Mouse (Mus musculus) mature B cell (primary cell): ENCODE results near the gene Lrrc38.

ENCODE experiments used
- in situ Hi-C: fragments of 300-500 bp; cut with MboI; formaldehyde crosslinking; loops from 2 replicates; pipeline ENCODE4 v1.14.3; 2019

Gene Lrrc38

DNA sequence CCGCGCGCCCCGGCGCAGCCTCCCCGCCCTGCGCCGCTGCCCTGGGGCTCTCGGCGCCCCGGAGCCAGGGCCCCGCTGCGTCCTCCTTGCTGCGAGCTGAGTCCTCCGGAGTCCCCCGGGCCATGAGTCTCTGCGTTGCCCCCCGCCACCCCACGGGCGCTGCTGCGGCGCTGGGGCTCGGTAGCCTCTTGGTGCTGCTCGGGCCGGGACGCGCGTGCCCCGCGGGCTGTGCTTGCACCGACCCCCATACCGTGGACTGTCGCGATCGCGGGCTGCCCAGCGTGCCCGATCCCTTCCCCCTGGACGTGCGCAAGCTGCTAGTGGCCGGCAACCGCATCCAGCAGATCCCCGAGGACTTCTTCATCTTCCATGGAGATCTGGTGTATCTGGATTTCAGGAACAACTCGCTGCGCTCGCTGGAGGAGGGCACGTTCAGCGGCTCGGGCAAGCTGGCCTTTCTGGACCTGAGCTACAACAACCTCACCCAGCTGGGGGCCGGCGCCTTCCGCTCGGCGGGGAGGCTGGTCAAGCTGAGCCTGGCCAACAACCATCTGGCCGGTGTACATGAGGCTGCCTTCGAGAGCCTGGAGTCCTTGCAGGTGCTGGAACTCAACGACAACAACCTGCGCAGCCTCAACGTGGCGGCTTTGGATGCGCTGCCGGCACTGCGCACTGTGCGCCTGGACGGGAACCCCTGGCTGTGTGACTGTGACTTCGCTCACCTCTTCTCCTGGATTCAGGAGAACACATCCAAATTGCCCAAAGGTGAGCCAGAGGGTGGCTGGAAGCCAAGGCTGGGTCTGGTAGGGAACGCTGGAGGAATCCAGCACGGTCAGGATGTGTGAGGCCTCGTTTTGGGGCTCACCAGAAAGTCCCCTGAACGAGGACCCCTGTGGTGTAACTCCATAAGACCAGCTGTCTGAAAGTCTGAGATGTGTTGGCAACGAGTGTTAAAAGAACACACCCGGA is 774 bp downstream of the Lrrc38 start:
- in situ Hi-C loops: no loop called here

DNA sequence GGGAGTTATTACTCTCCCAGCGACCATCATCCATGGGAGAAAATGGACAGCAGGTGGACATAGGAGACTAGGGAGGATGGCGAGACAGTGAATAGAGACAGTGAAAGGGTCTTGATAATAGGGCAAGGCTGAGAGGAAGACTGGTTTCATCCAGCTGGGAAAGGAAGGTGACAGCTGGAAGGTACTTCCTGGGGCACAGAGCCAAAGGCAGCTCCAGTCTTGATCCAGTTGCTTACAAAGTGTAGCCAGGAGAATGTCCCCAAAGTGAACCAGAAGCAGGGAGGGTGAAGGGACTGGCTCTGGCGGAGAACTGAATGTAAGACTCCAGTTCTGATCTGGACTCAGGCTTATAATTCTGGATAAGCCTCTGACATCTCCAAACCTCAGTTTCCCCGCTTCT is 2.7 kb downstream of the Lrrc38 start:
- in situ Hi-C loops: no loop called here

DNA sequence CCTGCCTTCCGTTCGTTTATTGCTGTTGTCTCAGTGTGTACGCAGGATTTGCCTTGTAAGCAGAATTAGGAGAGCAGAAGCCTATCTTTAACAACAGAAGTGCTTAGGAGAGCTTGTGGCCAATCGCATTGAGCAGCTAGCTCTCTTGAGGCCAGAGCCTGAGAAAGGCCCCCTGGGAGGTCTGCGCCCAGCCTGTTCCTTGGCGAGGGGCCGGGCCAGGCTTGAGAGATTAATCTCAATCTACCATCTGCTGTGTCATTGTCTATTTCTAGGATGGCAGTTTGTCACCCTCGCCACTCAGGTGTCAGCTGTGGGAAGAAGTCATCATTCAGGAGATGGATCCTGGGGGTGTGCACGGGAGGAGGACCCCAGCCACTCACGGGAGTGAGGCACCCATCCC is 12.0 kb downstream of the Lrrc38 start:
- in situ Hi-C loops: no loop called here

DNA sequence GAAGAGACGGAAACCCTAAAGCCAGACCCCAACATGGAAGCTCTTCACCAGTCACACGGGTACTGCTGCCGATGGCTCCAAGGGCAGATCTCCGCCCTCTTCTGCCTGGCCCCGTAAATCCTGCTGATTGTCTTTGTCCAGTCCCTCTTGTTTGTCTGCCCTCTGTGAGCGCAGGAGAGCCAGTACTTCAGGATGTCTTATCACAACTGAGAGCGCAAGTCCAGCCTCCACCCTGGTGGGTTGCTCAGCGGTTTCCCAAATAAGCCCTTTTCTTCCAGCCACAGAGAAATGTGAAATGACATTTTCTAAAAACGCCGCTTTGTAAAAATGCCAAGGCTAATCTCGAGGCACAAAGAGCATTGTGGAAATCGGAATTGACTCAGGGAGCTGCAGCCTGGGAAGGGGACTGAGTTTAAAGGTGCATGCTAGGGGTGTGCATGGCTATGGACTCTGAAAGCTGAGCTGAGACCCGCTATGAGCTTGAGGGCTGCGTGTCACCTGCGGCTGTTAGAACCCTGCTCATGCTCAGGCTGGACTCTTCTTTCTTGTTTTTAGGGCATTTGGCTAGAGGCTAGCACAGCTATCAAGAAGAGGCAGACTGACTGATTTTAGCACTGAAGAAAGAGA is 17.0 kb downstream of the Lrrc38 start:
- in situ Hi-C loops: no loop called here

DNA sequence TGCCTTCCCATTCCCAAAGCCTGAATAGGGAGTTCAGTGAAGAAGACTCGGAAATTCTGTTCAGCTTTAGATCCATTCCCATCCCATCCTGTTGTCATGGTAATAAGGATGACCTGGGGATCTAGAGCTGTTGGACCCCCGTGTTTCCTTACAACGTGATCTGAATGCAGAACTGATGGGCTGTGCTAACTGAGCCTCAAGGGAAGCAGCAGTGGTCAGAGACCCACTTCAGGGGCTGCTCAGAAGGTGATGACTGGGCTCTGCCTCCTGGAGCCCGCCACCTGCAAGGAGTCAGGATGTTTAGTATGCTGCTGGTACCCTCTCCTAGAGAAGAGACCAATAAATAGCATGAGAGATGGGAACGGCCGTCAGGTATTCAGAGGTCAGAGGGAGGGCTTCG is 29.9 kb downstream of the Lrrc38 start:
- in situ Hi-C loops: no loop called here

DNA sequence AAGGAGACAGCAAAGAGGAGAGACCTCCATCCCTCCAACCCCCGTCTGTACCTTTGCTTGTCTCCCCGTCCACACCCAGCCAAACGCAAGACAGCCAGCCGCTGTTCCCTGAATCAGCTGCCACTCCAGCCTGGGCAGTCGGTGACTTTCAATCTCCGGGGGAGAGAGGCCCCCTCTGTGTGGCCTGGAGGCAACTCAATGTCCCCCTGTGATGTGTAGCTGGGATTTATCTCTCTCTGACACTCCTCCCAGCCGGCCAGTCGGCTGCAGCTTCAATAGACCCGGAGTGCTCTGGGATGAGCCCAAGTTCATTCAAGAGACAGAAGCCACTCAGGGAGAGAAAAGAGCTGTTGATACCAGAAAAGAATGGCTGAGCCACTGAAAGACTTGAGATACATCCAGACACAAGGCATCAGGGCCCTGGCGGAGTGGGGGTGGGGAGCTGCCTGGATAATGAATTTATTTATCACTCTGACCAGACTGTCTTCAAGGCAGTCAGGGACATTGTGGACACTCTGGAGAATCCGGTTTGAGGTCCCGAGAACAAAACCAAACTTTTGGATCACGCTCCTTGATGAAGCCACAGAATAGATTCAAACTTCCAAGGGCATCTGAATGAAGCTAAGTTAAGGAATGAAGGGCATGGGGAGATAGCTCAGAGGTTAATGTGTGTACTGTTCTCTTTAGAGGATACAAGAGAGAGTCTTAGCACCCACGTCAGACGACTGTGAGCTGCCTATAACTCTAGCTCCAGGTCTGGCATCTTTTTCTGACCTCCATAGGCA is 30.6 kb downstream of the Lrrc38 start:
- in situ Hi-C loops: no loop called here

DNA sequence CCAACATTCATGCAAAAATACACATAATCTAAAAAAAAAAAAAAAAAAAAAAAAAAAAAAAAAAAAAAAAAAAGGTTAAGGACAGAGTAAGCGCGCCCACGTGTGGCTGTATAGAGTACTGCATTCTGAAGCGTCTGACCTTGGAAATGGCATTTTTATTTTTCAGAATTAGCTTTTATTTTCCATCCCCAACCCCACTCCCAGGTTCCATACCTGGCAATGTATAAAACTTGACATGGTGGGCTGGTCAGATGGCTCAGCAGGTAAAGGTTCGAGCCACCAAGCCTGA is 31.1 kb downstream of the Lrrc38 start:
- in situ Hi-C loops: no loop called here

DNA sequence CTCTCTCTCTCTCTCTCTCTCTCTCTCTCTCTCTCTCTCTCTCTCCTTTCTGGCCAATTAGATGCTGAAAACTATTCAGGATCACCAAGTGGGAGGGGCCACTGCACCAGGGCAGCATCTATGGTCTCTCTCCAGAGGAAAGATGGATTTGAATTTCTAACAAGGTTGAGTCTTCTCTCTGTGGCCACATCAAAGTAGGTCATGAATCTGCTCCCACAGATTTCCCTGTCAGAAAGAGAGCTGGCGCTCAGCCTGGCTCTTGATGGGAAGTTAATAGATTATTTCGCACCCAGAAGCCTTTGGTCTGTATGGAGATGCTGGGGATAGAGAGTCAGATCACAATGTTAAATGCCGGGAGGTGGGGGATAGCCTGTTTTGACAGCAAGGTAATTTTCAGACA is 32.6 kb downstream of the Lrrc38 start:
- in situ Hi-C loops: no loop called here

DNA sequence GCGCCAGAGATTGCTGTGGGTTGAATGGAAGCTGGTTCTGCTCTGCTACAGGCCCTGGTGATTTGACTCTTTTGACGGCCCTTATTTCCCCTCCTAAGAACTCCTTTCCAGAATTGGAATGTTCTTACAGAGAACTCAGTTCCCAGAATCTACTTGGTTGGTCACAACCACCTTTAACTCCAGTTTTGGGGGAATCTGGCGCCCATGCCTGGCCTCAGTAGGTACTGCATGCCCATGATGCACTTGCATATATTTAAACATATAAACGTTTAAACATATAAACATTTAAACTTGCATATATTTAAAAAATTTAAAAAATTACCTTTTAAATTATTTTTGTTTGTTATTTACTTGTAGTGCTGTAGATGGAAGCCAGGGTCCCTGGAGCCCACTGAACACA is 34.1 kb downstream of the Lrrc38 start:
- in situ Hi-C loops: no loop called here

DNA sequence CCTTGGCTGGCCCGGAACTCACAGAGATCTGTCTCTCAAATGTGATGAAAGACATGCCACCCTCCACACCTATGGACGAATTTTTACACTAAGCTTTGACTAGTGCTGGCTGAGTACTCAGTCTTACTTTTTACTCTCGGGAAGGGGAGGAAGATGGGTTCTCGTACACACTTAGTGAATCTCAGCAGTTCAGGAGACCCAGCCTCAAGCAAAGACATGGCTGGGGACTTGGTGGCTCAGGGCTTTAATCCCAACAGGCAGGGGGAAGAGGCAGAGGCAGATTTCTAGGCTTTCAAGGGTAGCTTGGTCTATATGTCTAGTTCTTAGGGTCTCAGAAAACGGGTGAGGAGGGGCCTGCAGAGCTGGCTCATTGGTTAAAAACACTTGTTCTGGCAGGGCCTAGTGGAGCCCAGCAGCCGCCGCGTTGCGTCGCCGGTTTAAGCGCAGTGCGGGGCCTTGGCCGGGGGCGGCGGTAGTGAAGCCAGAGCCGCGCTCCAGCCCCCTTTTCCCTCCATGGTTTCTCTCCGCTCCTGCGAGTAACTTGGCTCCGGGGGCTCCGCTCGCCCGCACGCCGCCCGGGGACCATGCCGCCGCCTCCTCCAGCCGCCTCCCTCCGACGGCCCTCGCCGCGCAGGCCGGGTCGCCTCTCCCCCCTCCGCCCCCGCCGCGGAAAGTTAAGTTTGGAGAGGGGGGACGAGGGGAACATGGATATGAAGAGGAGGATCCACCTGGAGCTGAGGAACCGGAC is 39.6 kb downstream of the Lrrc38 start:
- in situ Hi-C loops: no loop called here

DNA sequence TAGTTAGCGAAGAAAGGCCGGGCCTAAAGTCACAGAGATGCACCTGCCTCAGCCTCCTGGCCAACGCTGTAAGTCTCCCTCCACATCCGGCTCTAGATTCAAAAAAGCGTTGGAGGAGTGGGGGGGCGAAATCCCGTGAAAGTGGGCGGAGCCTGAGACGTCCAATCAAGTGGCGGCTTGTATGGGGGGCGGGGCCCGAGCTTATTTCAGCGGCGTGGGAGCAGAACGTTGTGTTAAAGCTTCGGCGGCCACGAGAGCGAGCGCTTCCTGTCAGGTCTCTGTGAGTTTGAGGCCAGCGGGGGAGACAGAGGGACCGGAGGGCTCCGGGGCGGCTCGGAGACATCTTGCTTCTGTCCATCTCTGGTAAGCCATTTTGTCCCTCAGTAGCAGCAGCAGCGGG is 44.6 kb downstream of the Lrrc38 start, which contains the start of gene Pramel1:
TSS of gene Pramel1 (plus strand) at position 248 of the 400 bp plus-strand sequence.
- in situ Hi-C loops: no loop called here

DNA sequence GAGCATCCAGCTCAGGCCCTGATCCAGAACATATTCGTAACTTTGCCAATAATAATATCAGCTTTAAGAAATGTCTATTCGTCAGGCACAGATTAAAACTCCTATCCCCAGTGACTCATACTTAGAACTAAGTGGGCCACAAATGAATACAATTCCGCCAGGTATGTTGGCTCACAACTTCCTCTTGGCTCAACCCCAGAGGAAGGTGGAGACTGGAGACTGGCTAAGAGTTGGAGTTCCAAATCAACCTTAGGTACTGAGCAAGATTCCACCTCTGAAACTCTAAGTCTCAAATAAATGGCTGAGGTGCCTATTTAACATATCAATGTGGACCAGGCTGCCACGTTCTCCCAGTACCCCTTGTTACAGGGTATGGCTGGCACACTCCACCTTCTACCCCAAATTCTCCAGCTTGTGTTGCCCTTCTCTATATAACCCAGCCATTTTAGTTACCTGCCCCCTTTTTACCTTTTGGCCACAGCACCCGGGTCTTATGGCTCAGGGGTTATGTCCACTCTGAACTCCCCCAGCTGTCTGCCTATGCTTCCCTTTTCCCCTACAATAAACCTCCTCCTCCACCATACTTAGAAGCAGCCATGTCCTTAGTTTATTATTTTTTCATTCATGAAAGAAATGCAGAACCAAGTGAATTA is 62.1 kb downstream of the Lrrc38 start:
- in situ Hi-C loops: no loop called here

DNA sequence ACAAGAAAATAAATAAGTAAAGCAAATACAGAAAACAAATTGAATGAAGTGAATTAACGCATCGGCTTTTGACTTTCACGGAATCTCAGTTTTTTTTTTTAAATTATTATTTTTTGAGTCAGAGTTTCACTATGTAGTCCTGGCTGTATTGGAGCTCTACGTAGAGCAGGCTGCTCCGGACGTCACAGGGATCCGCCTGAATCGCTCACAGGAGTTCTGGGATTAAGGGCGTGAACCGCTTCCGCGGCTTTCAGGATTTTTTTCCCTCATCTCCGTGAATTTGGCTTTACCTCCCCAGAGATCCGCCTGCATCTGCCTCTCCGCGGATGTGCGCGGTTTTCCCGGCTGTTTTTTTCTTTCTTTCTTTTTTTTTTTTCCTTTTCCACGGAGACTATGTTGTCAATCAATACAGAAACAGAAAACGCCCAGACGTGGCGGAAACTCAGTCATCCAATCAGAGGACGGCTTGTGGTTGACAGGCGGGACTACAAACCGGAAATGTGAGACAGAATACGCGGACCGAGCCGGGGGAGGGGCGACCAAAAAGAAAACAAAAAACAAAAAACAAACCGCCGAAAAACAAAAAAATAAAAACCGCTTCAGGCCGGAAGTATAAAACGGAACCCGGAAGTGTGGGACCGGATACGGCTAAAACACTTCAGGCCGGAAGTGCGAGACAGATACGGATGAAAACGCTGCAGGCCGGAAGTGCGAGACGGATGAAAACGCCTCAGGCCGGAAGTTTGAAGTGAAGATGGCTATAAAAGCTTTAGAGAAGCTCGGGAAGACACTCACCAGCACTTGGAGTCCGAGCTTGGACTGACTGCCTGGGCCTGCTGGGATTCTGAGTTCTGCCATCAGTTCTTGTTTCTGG is 62.9 kb downstream of the Lrrc38 start, which contains the start of gene Pramef8:
TSS of gene Pramef8 (plus strand) at position 208 of the 874 bp plus-strand sequence.
- in situ Hi-C loops: no loop called here

DNA sequence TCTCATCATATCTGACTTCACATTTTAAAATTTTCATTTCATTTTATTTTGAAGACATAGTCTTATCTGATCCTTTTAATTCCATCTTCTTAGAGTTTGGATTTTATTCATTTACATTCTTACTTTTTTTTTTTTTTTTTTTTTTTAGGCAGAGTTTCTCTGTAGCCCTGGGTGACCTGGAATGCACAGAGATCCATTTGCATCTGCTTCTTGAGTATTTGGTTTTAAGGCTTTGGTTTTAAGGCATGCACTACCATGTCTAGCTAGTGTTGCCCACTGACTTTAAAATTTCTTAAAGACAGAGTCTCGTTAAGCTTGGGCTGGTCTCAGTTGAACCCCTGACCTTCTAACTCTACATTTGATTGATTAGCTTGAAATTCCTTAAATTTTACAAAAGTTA is 64.1 kb downstream of the Lrrc38 start:
- in situ Hi-C loops: no loop called here

DNA sequence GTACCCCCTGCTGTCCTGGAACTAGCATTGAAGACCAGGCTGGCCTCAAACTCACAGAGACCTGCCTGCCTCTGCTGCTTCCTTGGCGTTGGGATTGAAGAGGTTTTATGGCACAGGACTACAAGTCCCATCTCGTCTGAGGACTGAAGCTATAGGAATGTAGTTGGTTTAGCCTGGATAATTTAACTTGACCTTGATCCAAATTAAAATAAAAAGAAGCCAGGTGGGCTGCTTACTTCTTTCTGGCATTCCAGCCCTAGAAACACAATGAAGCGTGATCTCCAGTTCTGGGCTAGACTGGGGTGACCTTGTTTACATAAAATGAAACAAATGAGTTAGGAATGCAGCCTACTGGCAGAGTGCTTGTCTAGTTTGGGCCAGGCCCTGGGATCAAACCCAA is 64.6 kb downstream of the Lrrc38 start:
- in situ Hi-C loops: no loop called here
